Mouse (Mus musculus): ENCODE results near the gene Eral1.

The Eral1 gene

GRCm38 (mm10) chr11:78102958-78103747 is 23.0 kb upstream of the Eral1 start:
- H3K36me3 ChIP-seq (ENCODE audit: control insufficient read depth, insufficient read depth, low read length, poor library complexity, severe bottlenecking), result no peaks in the 10 kb centered on the region
- DNase-seq (ENCODE audit: low read depth, low spot score), result peak; percentile 38
- no peaks in the 10 kb centered on the region for H3K27me3 ChIP-seq (ENCODE audit: control insufficient read depth, insufficient read depth, low read length, poor library complexity, severe bottlenecking)

DNA sequence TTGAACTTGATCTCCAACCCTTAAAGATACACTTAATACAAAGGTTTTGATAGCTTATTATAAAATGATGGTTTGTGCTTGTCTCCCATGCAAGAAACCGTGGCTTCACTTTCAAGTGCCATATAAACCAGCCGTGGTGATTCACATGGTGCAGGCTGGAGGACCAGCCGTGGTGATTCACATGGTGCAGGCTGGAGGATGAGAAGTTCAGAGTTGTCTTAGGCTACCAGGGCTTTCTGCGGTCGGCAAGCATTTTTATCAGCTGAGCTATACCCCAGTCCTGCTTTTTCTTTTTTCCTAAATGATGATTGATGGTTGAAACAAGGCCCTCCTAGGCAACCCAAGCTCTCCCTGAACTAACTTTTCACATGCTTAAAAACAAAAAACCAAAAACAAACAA is 22.0 kb upstream of the Eral1 start:
- Histone ChIP-seq H3K36me3 (ENCODE audit: control insufficient read depth, insufficient read depth, low read length, poor library complexity, severe bottlenecking) (no peaks in the 10 kb centered on the region), H3K27me3 (ENCODE audit: control insufficient read depth, insufficient read depth, low read length, poor library complexity, severe bottlenecking) (no peaks in the 10 kb centered on the region)
- DNase-seq (ENCODE audit: low read depth, low spot score), result no peak

GRCm38 (mm10) chr11:78100746-78101145 is 20.6 kb upstream of the Eral1 start:
- Histone ChIP-seq H3K27me3 (ENCODE audit: control insufficient read depth, insufficient read depth, low read length, poor library complexity, severe bottlenecking) (no peaks in the 10 kb centered on the region), H3K36me3 (ENCODE audit: control insufficient read depth, insufficient read depth, low read length, poor library complexity, severe bottlenecking) (no peaks in the 10 kb centered on the region)
- no peak for DNase-seq (ENCODE audit: low read depth, low spot score)

DNA sequence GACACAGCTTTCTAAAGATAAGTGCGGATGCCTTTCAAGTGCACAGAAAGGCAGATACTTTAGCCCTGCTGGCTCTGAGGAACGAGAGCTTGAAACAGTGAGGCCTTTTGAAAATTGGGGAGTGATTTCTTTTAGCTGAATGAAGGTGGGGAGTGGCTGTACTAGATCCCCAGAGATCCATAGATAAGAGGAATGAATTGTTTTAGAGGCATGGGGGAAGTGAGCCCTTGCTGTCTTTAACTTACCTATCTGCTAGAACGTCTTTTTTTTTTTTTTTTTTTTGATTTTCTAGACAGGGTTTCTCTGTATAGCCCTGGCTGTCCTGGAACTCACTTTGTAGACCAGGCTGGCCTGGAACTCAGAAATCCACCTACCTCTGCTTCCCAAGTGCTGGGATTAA is 16.9 kb upstream of the Eral1 start:
- Histone ChIP-seq H3K36me3 (ENCODE audit: control insufficient read depth, insufficient read depth, low read length, poor library complexity, severe bottlenecking) (no peaks in the 10 kb centered on the region), H3K27me3 (ENCODE audit: control insufficient read depth, insufficient read depth, low read length, poor library complexity, severe bottlenecking) (no peaks in the 10 kb centered on the region)
- DNase-seq (ENCODE audit: low read depth, low spot score), result no peak

DNA sequence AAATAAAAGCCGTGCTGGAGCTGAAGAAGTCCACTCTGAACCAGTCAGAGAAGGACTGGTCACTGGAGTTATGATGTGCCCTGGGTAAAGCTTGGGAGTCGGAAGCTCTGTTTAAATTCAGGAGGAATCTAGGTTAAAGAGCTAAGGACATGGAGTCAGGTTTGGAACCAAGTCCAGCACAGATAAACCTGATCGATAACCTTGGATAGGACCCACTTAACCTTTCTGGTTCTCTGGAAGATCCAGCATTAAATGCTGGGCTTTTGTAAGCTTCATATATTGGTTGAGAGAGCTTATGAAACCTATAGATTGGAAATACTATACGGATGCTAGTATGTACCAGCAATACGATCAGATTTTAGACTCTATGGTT is 14.9 kb upstream of the Eral1 start:
- no peaks in the 10 kb centered on the region for H3K27me3 ChIP-seq (ENCODE audit: control insufficient read depth, insufficient read depth, low read length, poor library complexity, severe bottlenecking)
- H3K36me3 ChIP-seq (ENCODE audit: control insufficient read depth, insufficient read depth, low read length, poor library complexity, severe bottlenecking), result no peaks in the 10 kb centered on the region
- no peak for DNase-seq (ENCODE audit: low read depth, low spot score)

- no peaks in the 10 kb centered on the region for H3K36me3 ChIP-seq (ENCODE audit: control insufficient read depth, insufficient read depth, low read length, poor library complexity, severe bottlenecking)
- H3K27me3 ChIP-seq (ENCODE audit: control insufficient read depth, insufficient read depth, low read length, poor library complexity, severe bottlenecking), result no peaks in the 10 kb centered on the region
- peak; percentile 93 for DNase-seq (ENCODE audit: low read depth, low spot score)
Measured at GRCm38 (mm10) chr11:78094504-78095143, 14.4 kb upstream of the Eral1 start, which contains the start of gene Fam222b. TSS of gene Fam222b (plus strand) at chr11:78094660.

- DNase-seq (ENCODE audit: low read depth, low spot score), result no peak
- H3K36me3 ChIP-seq (ENCODE audit: control insufficient read depth, insufficient read depth, low read length, poor library complexity, severe bottlenecking), result no peaks in the 10 kb centered on the region
- no peaks in the 10 kb centered on the region for H3K27me3 ChIP-seq (ENCODE audit: control insufficient read depth, insufficient read depth, low read length, poor library complexity, severe bottlenecking)
Measured at GRCm38 (mm10) chr11:78094137-78094503, 13.9 kb upstream of the Eral1 start.

- Histone ChIP-seq H3K27me3 (ENCODE audit: control insufficient read depth, insufficient read depth, low read length, poor library complexity, severe bottlenecking) (no peaks in the 10 kb centered on the region), H3K36me3 (ENCODE audit: control insufficient read depth, insufficient read depth, low read length, poor library complexity, severe bottlenecking) (no peaks in the 10 kb centered on the region)
- DNase-seq (ENCODE audit: low read depth, low spot score), result no peak
Measured at GRCm38 (mm10) chr11:78087756-78088281, 7.6 kb upstream of the Eral1 start.

GRCm38 (mm10) chr11:78086925-78087479 is 6.8 kb upstream of the Eral1 start:
- Histone ChIP-seq H3K36me3 (ENCODE audit: control insufficient read depth, insufficient read depth, low read length, poor library complexity, severe bottlenecking) (no peaks in the 10 kb centered on the region), H3K27me3 (ENCODE audit: control insufficient read depth, insufficient read depth, low read length, poor library complexity, severe bottlenecking) (no peaks in the 10 kb centered on the region)
- no peak for DNase-seq (ENCODE audit: low read depth, low spot score)

DNA sequence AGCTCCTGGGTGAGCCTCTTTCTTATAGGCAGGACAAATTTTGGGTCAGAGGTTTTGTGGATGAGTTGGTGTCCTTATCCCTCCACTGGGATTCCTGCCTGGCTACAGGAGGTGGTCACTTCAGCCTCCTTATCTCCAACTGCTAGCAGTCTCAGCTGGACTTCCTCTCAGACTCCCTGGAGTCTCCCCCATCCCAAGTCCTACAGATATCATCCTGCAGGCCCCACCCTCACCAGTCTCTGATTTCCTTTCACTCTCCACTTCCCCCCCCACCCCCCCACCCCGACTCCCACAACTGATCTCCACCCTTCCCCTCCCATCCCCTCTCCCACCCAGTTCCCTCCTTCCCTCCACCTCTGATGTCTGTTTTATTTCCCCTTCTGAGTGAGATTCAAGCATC is 3.4 kb upstream of the Eral1 start:
- DNase-seq (ENCODE audit: low read depth, low spot score), result no peak
- Histone ChIP-seq H3K27me3 (ENCODE audit: control insufficient read depth, insufficient read depth, low read length, poor library complexity, severe bottlenecking) (no peaks in the 10 kb centered on the region), H3K36me3 (ENCODE audit: control insufficient read depth, insufficient read depth, low read length, poor library complexity, severe bottlenecking) (no peaks in the 10 kb centered on the region)

GRCm38 (mm10) chr11:78074666-78075065 is 5.5 kb downstream of the Eral1 start:
- Histone ChIP-seq H3K27me3 (ENCODE audit: control insufficient read depth, insufficient read depth, low read length, poor library complexity, severe bottlenecking) (no peaks in the 10 kb centered on the region), H3K36me3 (ENCODE audit: control insufficient read depth, insufficient read depth, low read length, poor library complexity, severe bottlenecking) (peaks cover 7% of the 10 kb centered on the region)
- DNase-seq (ENCODE audit: low read depth, low spot score), result no peak

DNA sequence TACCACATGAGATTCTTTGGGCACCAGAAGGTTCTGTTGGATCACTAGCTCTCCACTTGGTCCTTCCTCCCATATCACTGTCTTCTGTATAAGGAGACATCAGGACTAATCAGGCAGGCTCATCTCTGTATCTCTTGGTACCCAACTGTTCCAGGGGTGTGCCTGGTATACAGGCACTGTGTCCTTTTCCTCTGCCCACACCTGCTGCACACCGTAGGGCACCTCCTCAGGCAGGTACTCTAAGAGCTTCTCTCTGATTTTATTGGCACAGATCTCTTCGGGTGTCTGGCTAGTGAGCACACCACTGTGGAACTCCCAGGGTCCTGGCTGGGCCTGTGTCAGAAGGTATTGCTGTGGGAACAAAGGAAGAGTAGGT is 5.9 kb downstream of the Eral1 start:
- no peak for DNase-seq (ENCODE audit: low read depth, low spot score)
- peaks cover 7% of the 10 kb centered on the region for H3K36me3 ChIP-seq (ENCODE audit: control insufficient read depth, insufficient read depth, low read length, poor library complexity, severe bottlenecking)

GRCm38 (mm10) chr11:78073577-78074276 is 6.5 kb downstream of the Eral1 start:
- Histone ChIP-seq H3K36me3 (ENCODE audit: control insufficient read depth, insufficient read depth, low read length, poor library complexity, severe bottlenecking) (peaks cover 7% of the 10 kb centered on the region), H3K27me3 (ENCODE audit: control insufficient read depth, insufficient read depth, low read length, poor library complexity, severe bottlenecking) (no peaks in the 10 kb centered on the region)
- DNase-seq (ENCODE audit: low read depth, low spot score), result no peak

More for the DNA sequence above, 5.9 kb downstream of the Eral1 start:
- H3K27me3 ChIP-seq (ENCODE audit: control insufficient read depth, insufficient read depth, low read length, poor library complexity, severe bottlenecking), result no peaks in the 10 kb centered on the region

DNA sequence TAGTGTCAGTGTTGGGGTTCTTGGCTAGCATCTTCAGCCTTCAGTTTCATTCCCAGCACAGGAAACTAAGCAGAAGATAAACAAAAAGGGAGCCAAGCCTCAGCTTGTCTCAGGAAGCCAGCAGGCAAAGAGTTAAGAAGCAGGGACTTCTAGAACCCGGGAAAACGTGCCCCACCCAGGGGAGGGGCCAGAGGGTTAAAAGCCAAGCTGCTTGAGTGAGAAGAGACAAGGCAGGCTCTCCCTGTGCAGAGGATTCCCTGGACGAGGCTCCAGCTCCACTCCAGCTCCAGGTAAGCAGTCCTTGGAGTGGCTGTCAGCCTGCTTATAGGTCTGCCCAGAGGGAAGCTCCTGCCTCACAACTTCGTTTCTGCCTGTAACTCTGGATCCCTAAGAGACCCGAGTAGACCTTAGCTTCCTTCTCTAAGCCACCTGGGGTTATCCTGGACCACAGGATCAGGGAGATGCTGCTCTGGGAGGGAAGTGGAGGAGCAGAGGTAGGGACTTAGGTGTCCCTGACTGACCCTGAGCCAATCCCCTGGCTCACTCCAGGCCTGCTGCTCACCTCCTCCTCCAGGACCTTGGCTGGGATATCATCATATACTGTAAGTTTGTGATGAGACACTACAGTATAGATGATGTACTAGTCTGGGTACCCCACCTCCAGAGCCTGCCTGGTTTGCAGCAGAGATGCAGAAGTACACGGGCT is 7.6 kb downstream of the Eral1 start:
- no peak for DNase-seq (ENCODE audit: low read depth, low spot score)
- H3K36me3 ChIP-seq (ENCODE audit: control insufficient read depth, insufficient read depth, low read length, poor library complexity, severe bottlenecking), result peaks cover 5% of the 10 kb centered on the region
- no peaks in the 10 kb centered on the region for H3K27me3 ChIP-seq (ENCODE audit: control insufficient read depth, insufficient read depth, low read length, poor library complexity, severe bottlenecking)

Data from splenic B cell, adult 2 months (primary cell).